Mouse (Mus musculus) heart, postnatal 0 days (tissue): ENCODE data around the gene Prdm10. TPM values are rescaled to one million over a fixed set of nuclear protein-coding genes. Genes with fewer than 3 reads are reported as not detected.
A peak's percentile ranks its signal among the peaks of the same experiment; 100 is the strongest.

Source experiments
- ATAC-seq: fragments of 200-750 bp; cut with Nextera tagmentation; 2 replicates; pipeline ENCODE4 v1.8.0; 2017; ENCODE audit warnings: low read depth, moderate number of reproducible peaks, moderate library complexity; ENCODE audit not compliant: insufficient read depth
- DNase-seq: peaks from one replicate; pipeline ENCODE4 v3.0.0-alpha.2; 2016; ENCODE audit warnings: low spot score
- H3K27ac ChIP-seq: fragments of 300-500 bp; sonication (generic); 2 replicates; pipeline ENCODE4 v1.5.1; 2014; ENCODE audit warnings: low read depth, mild to moderate bottlenecking
- H3K27me3 ChIP-seq: fragments of 300-500 bp; sonication (generic); 2 replicates; pipeline ENCODE4 v1.6.1; 2014; ENCODE audit warnings: low read length, mixed read lengths; ENCODE audit not compliant: control insufficient read depth, insufficient read depth
- H3K36me3 ChIP-seq: fragments of 300-500 bp; sonication (generic); replicated peaks from 2 replicates; pipeline ENCODE4 v1.6.1; 2014; ENCODE audit warnings: low read length, mixed read lengths; ENCODE audit not compliant: control insufficient read depth, insufficient read depth
- H3K4me1 ChIP-seq: fragments of 300-500 bp; sonication (generic); 2 replicates; pipeline ENCODE4 v1.6.1; 2014; ENCODE audit warnings: antibody characterized with exemption; ENCODE audit not compliant: control insufficient read depth, insufficient read depth
- H3K4me2 ChIP-seq: fragments of 300-500 bp; sonication (generic); 2 replicates; pipeline ENCODE4 v1.6.1; 2014; ENCODE audit warnings: low read depth, mild to moderate bottlenecking, low read length, moderate library complexity
- H3K4me3 ChIP-seq: fragments of 300-500 bp; sonication (generic); 2 replicates; pipeline ENCODE4 v1.5.1; 2014; ENCODE audit warnings: low read depth, low read length
- H3K9ac ChIP-seq: fragments of 300-500 bp; sonication (generic); replicated peaks from 2 replicates; pipeline ENCODE4 v1.6.1; 2014; ENCODE audit warnings: low read depth, low read length, mixed read lengths
- H3K9me3 ChIP-seq: fragments of 300-500 bp; sonication (generic); replicated peaks from 2 replicates; pipeline ENCODE4 v1.6.1; 2016; ENCODE audit warnings: low read length; ENCODE audit not compliant: control insufficient read depth
- CTCF ChIP-seq: IDR thresholded peaks from 2 replicates; pipeline ENCODE4 v1.5.1; 2016; ENCODE audit warnings: antibody characterized with exemption, control low read depth, low read depth
- EP300 ChIP-seq: IDR thresholded peaks from 2 replicates; pipeline ENCODE4 v1.6.1; 2016; ENCODE audit warnings: antibody characterized with exemption, low read depth
- WGBS: fragments of 180-500 bp; shearing (Covaris S2); extraction: QIAGEN DNeasy Blood & Tissue Kit; methylation state at CpG from one replicate; pipeline ENCODE4 v1.1.7; 2014; 5-methylcytosine and 5-hydroxymethylcytosine counted together
- polyA plus RNA-seq: library from polyadenylated mRNA; unstranded; fragments of >200 nt; fragmentation: Nextera tagmentation; extraction: Ambion mirVana; gene quantifications from 2 replicates; pipeline ENCODE4 v1.2.1, GENCODE M21; 2015
- total RNA-seq: library from RNA; depleted of rRNA; stranded (reverse); fragments of >200 nt; gene quantifications from 2 replicates; pipeline ENCODE4 v1.2.3, GENCODE M21; 2014; ENCODE audit warnings: low replicate concordance

The Prdm10 gene
- total and polyA plus RNA-seq, 2 experiments from 2014 or later, result 1.2 to 2.6 TPM

GRCm38 (mm10) chr9:31279885-31280365 is 413 bp upstream of the Prdm10 start:
- Histone ChIP-seq H3K27me3 (no peaks in the 10 kb centered on the region), H3K36me3 (no peaks in the 10 kb centered on the region), H3K9me3 (no peaks in the 10 kb centered on the region), H3K4me1 (peaks cover 7% of the 10 kb centered on the region; the same call in 1 of the 2 replicates), H3K4me3 (peak overlapping the region; percentile 77), H3K9ac (peak overlapping the region; percentile 89), H3K27ac (peak overlapping the region; percentile 99), H3K4me2 (peak overlapping the region; percentile 84)
- 1% methylated on average over 25 of the region's 25 CpGs for WGBS
- ATAC-seq, result peak; percentile 76
- no peak for DNase-seq
- TF ChIP-seq EP300 (no peak; the same call in 1 of the 2 replicates), CTCF (no peak)

DNA sequence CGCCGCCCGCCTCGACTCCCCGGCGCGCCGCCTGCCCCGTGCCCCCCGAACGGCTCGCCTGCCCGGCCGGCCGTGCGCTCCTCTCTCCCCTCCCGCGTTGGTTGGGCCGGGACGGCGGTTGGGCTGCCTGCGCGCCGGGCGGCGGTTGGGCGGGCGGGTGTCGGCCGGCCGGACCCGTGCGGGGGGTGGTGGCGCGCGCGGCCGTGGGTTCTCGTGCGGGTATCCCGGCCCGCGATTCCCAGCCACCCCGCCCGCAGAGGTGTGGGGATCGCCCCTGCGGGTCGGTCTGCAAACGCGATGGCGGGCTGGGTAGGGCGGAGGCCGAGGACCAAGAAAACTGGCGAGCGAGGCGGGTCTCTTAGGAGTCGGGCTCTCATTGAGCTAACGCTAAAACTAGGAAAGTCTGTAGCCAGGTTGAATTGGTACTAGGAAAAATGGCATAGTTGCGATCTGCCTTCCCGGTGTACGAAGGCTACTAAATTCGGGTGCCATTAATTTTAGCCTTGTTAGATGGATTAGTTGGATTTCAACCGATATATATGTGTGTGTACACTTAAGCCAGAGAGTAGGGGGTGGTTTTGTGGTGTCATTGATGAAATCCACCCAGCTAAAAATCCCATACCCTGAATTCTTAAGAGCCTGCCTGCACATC is 799 bp downstream of the Prdm10 start:
- peak; percentile 75 for DNase-seq
- no peaks in the 10 kb centered on the region for H3K36me3 ChIP-seq
- 0% methylated on average over 59 of the region's 63 CpGs for WGBS

DNA sequence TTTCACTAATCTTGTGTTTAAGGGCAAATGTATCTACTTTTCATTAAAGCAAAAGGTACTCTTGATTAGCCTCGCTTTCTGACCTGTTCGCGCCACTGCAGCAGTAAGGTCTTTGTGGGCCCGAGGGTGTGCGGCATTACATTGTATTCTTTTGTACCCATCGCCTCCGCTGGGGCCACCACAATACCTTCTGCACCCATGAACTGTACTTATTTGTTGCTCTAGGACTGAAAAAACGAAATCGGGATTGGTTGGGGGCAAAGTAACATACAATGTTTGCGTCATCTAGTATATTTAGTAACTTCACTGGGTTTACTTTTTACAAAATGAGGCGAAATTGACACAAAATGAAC is 1.3 kb downstream of the Prdm10 start:
- peak overlapping the region; percentile 99 for H3K27ac ChIP-seq
- peak overlapping the region; percentile 77 for H3K4me3 ChIP-seq
- peak overlapping the region; percentile 84 for H3K4me2 ChIP-seq
- no peaks in the 10 kb centered on the region for H3K27me3 ChIP-seq
- no peaks in the 10 kb centered on the region for H3K36me3 ChIP-seq
- WGBS, result 8% methylated on average over 11 of the region's 11 CpGs
- H3K9ac ChIP-seq, result peak overlapping the region; percentile 89
- no peak for TF ChIP-seq CTCF
- 0 out of 2 replicates have a peak, but pooled peaks have one; percentile 3 for TF ChIP-seq EP300
- no peaks in the 10 kb centered on the region for H3K9me3 ChIP-seq
- H3K4me1 ChIP-seq, result peaks cover 7% of the 10 kb centered on the region; the same call in 1 of the 2 replicates
- DNase-seq, result peak; percentile 32
- no peak for ATAC-seq

More for the DNA sequence above, 799 bp downstream of the Prdm10 start:
- TF ChIP-seq CTCF (no peak), EP300 (0 out of 2 replicates have a peak, but pooled peaks have one; percentile 8)
- Histone ChIP-seq H3K4me1 (peaks cover 7% of the 10 kb centered on the region; the same call in 1 of the 2 replicates), H3K4me2 (peak overlapping the region; percentile 84), H3K9ac (peak overlapping the region; percentile 89), H3K27ac (peak overlapping the region; percentile 99), H3K27me3 (no peaks in the 10 kb centered on the region), H3K9me3 (no peaks in the 10 kb centered on the region), H3K4me3 (peak overlapping the region; percentile 77)
- ATAC-seq, result peak; percentile 78

- DNase-seq (no peak), ATAC-seq (no peak)
- H3K4me3 ChIP-seq, result no peak overlapping the region
- peak overlapping the region; percentile 15; the same call in 1 of the 2 replicates for H3K27ac ChIP-seq
- H3K9ac ChIP-seq, result no peak overlapping the region
- WGBS, result 57% methylated on average over 4 of the region's 4 CpGs
- no peak overlapping the region for H3K4me2 ChIP-seq
- TF ChIP-seq CTCF, result no peak
- no peak for TF ChIP-seq EP300
- H3K4me1 ChIP-seq, result peaks cover 7% of the 10 kb centered on the region; the same call in 1 of the 2 replicates
- no peaks in the 10 kb centered on the region for H3K9me3 ChIP-seq
- no peaks in the 10 kb centered on the region for H3K27me3 ChIP-seq
- no peaks in the 10 kb centered on the region for H3K36me3 ChIP-seq
Measured at GRCm38 (mm10) chr9:31282536-31282935, 2.2 kb downstream of the Prdm10 start.

- H3K36me3 ChIP-seq, result no peaks in the 10 kb centered on the region
- H3K9ac ChIP-seq, result no peak overlapping the region
- H3K27me3 ChIP-seq, result no peaks in the 10 kb centered on the region
- no peak overlapping the region for H3K27ac ChIP-seq
- DNase-seq, result no peak
- H3K9me3 ChIP-seq, result no peaks in the 10 kb centered on the region
- 80% methylated on average over 4 of the region's 4 CpGs for WGBS
- TF ChIP-seq CTCF, result no peak
- TF ChIP-seq EP300, result no peak
- H3K4me2 ChIP-seq, result no peak overlapping the region
- H3K4me3 ChIP-seq, result no peak overlapping the region
- no peak for ATAC-seq
- H3K4me1 ChIP-seq, result peaks cover 7% of the 10 kb centered on the region; the same call in 1 of the 2 replicates
Measured at GRCm38 (mm10) chr9:31283044-31283443, 2.7 kb downstream of the Prdm10 start.
